Mouse (Mus musculus) adrenal gland, adult 8-10 months (tissue): ENCODE results near the gene Scn4b. TPM values are rescaled to one million over a fixed set of nuclear protein-coding genes. Genes with fewer than 3 reads are reported as not detected.
A peak's percentile ranks its signal among the peaks of the same experiment; 100 is the strongest.

ENCODE experiments used
- DNase-seq: peaks from one replicate; pipeline ENCODE4 v3.0.0; 2022
- total RNA-seq, 4 experiments: library from RNA; stranded (reverse); gene quantifications; 2 replicates each; pipeline ENCODE4 v1.2.4; 2022

The Scn4b gene
- 1 to 10 TPM; 1.2 to 1.7 (median 1.5) TPM for total RNA-seq

DNA sequence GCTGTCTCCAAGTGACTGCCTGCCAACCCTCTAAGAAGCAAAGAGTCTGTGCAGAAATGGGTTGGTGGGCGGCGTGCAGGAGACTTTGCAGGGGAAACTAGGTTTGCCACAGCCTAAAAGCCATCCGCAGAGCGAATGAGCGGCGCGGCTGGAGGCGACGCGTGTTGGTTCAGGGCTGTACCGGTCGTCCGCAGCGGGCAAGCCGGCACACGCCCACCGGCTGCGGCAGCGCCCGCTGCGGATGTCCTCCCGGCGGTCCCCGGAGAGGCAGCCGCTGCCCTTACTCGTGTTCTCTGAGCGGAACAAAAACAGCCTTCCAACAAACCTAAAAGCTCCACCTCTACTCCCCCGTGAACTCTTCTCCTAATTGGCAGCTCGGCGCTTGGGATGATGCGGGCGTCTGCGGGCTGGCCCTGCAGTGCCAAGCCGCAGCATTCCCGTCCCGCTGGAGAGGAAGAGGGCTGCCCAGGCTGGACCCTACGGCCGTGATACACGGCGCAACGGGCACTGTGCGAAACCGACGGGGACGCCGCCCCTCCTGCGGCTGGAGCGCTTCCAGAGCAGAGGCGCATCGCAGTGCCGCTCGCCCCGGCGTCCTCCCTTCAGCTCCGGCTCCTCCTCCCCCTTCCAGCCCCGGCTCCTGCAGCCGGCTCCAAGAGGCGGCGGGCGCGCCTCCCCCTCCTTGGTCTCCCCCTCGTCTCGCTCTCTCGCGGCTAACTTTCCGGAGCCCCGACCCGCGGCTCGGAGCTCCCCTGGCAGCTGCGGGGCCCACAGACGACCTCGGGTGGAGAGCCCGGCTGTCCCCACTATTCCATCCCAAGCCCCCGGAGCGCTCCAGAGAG is at the start of gene Scn4b:
TSS of gene Scn4b (plus strand) at position 205 of the 842 bp plus-strand sequence.
- no peak for DNase-seq

DNA sequence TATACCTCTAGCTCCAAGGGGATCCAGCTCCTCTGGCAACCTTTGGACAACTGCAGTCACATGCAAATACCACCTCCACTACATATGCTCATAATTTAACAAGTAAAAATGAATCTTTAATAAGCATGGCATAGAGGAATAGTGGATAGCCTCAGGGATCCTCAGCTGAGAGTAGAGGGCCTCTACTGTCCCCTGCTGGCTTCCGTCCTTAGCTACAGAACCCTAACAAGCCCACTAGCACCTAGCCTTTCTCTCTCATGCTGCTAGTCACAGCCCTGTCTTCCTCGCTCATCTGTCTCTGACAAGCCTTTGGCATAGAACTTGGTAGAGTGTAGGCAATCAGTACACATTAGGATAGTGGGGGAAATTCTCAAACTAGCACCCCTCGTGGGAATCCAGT is 47.4 kb upstream of the Scn4b start:
- DNase-seq, result no peak

DNA sequence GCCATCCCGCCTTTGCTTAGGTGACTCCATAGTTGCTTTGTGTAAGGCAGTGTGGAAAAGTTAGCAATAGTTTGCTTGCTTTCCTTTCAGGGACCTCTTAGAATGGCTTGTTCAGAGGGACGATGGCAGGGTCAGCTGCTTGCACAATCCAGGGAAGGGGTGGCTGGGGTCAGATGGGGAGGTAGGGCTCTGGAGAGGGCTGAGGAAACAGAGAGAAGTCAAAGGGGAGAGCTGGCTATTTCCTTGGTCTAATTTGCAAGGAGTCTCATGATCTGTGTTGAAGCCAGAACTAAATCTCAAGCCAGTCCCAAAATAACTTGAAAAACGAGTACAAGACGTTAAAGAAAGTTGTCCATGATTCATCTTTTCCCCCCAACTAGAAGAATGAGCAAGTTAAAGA is 45.6 kb upstream of the Scn4b start:
- peak; percentile 15 for DNase-seq

DNA sequence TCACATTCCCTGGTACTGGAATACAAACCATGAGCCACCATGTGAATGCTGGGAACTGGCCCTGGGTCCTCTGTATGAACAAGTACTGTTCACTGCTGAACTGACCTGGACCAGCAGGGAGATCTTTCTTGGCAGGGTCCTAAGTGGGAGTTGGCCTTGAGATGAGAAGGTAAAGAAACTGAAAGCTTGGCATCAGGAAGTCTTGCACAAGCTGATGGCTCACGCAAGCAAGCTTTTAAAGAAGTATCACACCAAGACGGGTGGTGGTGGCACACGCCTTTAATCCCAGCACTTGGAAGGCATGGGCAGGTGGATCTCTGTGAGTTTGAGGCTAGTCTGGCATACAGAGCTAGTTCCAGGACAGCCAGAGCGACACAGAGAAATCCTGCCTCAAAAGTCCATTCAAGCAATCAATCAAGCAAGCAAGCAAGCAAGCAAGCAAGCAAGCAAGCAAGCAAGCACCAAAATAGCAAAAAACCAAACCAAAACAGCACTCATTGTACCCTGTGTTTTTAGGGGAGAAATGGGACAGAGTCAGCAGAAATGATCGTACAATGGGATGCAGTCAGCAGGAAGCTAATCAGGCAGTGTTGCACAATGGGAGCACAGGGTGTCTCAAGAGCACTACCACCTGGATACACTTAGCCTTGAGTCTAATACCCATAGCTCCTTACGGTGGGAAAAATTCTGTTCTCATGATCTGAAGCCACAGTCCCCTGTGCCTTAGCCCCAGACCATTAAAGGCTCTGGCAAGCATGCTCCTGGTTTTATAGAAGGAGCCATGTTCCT is 42.9 kb upstream of the Scn4b start:
- DNase-seq, result no peak

DNA sequence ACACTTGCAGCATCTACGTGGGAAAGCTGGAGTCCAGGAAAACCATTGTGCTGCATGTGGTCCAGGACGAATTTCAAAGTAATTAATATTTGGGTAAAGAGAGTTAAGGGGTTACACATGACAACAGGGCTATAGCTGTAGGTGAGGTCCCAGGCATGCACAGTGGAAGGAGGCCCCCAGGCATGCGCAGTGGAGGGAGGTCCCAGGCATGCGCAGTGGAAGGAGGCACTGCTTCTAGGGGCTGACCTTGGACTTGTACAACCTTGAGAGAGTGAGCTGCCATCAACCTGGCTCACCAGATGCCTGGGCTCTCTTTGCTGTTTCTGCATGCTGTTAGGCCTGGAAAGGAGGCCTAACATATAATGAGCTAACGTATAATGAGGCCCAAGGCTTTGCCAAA is 40.3 kb upstream of the Scn4b start:
- DNase-seq, result no peak

DNA sequence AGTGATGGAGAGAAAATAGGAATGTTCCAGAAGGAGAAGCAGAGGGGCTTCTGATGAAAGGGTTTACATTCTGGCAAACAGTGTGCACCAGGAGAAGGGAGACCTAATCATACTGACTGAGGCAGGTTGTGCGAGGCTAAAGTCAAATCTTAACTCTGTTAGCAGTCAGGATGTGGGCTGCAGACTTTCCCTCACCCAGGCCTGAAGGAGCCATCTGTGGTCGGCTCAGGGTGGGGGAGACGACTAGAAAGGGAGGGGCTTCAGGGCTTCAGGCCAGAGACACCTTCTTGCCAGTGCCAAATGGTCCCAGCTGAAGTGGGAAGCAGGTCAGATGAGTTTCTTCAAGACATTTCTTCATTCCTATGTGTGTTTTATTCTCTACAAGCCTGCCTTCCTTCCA is 39.8 kb upstream of the Scn4b start:
- DNase-seq, result no peak

DNA sequence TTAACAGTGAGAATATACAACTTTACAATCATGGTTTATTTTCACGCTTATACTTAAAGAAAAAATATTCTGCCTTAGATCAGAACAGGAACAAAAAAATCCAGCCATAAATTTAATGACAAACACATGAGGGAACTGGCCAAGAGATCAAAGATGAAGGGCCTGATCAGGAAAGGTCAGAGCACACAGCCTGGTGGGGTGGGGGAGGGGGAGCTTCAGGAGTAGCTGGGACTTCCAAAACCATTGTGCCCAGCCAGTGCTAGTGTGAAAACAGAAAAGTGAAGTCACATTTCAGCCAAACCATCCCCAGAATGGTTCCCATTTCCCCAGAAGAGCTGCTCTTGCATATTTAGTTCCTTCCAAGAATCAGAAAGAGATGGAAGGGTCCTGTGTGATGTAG is 35.7 kb upstream of the Scn4b start:
- DNase-seq, result no peak

DNA sequence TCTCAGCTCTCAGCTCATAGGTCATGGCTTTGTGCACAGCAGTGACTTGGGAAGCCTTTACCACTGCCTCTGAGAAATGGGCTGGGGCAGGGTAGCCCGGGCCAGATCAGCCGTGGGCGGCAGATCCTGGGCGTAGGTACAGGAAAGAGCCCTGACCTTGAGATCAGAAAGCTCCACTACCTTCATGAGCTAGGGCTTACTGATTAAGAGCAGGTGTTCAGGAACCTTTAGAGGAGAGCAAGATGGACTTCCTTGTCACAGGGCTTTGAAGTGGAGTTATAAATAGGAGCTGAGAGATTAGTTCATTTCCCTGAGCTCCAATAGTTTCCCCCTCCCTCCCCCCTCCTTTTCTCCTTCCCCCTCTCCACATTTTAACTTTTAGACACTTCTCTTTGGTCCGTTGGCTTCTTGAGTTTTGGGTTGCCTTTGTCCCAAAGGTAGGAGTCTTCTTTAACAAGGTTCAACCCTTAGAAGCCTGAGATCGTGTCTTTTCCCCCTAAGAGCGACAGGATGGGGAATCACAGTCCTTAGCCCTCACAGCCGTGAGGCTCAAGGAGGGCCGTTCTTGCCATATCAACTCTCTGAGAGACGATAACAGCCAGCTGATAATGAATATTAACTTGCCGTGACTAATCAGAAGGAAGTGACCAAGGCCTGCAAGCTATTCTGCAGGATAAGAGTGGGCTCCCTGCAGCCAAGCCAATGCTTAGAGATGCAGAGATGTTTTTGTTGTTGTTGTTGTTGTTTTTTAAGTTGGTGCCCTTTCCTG is 34.8 kb upstream of the Scn4b start:
- DNase-seq, result no peak

DNA sequence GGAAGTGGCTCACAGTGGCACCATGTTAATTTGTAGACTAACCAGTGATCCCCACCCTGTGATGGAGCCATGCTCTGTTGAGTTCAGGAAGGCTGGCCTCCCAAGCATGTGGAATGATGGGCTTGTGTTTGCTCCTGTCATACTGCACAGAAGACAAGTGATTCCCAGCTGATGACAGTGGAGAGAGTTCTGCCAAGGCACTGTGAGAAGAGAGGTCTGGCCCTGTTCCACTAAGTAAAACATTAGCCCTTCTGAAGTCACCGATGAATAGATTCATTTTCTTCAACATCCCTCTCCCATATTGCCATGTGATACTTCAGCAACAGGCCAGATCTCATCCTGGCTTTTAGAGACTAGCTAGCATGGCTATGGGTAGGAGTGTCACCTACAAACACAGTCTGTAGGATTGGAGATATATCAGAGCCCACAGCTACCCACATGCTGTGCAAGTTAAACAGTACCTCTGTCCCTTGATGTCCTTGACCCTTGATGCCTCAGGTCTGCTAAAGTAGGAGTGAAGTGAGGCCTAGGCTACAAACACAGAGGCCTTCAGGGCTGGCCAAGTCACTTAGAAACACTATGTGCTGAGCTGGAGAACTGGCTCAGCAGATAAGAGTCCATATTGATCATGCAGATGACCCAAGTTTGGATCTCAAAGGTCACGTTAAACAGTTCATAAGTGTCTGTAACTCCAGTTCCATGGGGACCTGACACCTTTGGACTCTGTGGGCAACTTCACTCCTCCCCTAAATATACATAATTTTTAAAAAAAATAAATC is 32.4 kb upstream of the Scn4b start:
- no peak for DNase-seq

DNA sequence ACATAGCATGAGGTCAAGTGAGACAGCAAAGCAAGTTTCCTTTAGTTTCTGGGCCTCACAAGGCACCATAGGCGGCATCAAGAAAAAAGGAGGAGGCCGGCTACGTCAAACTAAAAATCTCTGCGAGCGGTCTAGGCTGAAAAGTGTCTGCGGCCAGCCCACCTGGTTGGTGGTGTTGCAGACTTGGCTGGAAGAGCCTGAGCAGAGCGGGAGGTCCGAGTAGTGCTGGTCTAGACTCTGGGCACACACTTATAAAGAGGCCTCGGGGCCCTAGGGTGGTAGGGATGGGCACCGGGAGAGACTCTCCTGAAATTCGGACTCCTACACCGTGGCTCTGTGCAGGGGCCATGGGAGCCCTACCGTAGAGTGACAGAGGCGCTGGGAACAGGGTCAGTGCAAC is 22.5 kb upstream of the Scn4b start:
- DNase-seq, result no peak

DNA sequence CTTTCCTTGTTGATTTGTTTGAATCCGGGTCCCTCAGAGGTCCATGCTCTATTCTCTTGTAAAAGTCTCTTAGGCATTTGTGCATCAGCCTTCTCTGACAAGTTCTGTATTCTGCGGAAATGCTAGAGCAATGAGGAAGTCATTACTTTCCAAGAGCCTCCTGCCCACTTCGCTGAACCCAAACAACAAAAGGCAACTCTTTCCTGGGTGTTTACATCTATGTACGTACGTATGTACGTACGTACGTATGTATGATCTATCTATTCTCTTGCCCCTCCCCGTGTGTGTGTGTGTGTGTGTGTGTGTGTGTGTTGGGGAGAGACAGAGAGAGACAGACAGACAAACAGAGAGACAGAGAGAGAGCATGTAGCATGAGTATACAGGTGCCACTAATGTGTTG is 21.4 kb upstream of the Scn4b start:
- DNase-seq, result no peak

DNA sequence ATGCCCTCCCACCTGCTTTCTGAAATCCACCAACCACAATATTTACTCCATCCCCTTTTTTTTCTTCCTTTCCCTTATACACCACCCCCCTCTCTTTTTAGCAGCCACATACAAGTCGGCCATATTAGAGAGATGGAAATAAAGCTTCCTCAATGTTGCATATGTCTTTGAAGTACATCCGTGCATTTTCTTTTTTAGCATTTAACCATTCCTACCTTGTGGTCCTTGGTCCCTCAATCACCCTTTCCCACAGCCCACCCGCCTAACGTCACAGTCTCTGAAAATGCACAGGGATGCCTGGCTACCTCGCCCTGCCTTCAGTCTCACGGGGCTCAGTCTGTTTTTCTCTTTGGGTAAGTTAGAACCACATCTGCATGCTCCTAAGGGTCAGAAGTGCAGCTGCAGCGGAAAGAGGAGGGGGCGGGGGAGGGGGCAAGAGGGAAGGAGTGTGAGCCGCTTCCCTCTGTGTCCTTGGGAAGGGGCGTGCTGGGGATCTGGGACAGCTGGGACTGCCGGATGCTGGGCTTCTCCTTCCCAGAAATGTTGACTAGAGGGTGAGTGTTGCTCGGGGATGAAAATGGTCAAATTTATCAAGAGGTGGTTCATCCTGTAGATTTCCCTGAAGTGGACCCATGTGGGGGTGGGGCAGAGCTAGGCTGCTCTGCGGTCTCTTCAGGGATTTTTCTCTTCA is 20.3 kb upstream of the Scn4b start, which contains the start of gene Scn2b:
TSS of gene Scn2b (plus strand) at position 42 of the 691 bp plus-strand sequence.
- DNase-seq, result no peak

DNA sequence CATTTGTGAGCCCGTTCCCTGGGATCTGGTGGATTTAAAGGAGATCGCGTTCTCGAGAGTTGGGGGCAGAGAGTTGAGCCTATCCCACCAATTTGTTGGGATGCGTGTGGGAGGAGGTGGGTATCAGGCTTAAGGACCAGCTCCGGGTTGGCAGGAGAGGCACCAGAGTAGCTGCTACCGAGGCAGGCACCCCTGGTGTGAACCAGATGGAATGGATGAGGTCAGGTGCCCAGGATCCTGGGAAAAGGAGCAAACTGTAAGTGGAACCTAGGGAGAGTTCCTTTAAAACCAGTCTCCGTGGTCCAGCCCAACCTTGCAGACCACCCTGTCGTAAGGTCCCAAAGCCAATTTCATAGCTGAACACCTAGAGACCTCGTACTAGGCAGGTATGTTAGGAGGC is 19.6 kb upstream of the Scn4b start:
- no peak for DNase-seq

DNA sequence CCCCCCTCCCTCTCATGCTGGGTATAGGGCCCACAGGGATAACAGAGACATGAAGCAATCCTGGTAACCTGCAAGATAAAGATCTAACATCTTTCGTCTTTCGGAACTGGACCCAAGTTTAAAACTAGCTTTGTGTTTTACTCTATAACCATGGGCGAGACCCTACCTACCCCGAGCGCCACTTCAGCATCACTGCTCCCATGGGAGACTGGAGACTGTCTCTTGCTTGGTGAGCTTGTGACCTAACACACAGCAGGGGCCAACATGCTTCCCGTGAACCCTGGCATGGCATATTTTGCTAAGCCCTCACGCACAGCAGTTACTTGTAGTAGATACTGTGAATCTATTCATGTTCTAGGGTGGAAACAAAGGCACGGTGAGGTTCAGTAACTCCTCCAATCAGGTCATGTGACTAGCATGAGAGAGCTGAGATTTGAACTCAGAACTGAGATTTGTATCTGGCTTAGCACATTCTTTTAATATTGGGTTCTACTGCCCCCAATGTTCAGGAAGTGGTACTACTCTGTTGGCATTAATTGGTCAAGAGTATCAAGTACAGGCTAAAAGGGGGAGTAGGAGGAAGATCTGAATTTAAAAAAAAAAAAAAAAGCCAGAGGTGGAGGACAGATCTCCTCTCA is 18.8 kb upstream of the Scn4b start:
- no peak for DNase-seq

DNA sequence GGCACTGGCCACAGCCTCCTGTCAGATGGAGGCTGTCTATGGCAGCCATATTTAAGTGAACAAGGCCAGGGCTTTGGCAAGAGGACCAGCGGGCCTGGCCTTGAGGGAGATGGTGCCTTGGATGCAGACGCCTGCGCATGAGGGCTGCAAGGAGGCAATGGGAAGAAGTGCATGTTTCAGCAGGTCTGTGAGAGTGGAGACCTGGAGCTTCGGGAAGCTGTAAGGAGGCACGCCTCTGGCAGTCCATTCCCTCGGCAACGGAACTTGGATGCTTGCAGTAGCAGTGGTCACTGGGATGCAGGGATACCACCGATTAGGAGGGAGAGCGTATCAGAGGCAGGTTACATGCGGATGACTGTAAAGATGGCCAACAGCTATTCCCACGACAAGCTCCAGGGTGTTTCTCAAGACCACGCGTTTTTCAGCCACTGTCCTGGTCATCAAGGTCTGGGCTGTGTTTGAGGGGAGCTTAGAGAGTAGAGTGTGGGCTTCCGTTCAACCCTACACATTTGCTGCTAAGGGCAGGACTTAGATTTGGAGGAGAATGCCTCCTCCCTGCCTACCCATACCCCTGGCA is 18.2 kb upstream of the Scn4b start:
- DNase-seq, result no peak

DNA sequence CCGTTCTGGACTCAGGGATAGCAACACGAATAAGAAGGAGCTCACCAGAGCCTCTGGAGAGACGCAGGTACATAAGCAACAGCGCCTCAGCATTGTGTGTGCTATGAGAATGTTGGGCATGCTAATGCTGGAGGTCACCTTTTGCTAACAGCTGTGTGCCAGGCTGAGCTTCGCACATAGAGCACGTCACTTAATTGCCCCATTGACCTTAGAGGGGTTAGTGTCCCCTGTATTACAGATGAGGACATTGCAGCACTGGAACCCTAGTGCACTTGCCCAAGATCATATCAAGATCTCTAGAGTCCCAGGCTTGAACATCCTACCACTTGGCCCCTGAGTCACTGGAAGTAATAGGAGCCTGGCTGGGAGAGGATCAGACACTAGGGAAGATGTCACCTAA is 17.6 kb upstream of the Scn4b start:
- DNase-seq, result no peak

DNA sequence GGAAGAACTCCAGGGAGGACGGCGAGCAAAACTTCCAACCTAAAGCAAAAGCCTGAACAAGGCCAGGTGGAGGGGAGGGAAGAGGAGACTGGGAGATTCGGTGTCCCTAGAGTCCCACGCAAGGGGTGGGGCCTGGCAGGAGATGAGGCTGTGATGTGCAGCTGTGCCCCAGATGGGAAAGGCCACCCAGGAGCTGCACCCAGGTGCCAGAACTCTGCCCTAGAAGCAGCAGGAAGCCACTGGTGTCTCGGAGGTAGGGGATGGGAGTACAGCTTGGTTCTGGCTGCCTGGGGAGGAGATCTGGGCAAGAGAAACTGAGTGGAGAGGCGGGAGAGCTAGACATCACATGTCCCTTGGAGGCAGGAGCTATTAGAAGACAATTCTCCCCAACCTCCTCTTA is 17.2 kb upstream of the Scn4b start:
- no peak for DNase-seq

DNA sequence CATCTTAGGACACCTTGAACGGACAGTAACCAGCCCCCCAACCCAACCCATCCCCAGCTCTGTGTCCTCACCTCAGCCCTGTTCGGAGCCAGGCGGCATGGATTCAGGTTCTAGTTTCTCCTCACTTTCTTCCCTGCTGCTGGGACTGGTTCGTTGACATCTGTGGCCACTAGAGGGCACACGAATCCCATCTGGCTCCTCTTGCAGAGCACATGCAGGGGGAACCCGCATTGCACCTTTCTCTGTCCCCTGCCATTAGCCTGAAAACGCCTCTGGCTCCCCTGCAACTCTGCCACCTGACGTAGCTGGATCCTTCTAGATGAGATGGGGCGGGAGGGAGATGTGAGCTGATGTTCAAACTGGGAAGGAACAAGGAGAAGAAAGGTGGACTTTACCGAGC is 16.4 kb upstream of the Scn4b start:
- DNase-seq, result no peak

DNA sequence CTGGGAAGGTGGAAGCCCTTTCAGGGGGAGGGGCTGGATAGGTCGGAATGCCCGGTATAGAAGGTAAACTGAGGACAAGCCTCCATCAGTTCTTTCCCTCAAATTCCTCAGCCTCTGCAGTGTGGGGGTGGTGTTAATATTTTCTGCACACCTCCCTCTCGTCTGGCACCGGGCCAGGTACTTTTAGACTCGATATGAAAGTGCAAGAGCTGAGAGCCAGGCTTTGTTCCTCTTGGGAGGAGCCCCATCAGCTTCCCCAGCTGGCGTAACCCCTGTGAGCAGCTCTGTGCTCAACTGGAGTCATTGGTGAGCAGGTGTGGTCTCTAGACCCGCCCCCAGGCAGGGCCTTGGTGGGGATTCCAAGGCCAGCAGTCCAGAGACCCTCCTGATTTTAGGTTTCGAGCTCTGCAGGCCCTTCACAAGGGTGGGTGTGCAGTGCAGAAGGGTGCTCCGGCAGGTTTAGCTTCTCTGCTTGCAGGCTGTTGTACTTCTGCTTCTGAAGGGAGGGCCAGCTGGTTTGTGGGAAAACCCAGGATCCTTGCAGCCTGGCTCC is 15.9 kb upstream of the Scn4b start:
- no peak for DNase-seq

DNA sequence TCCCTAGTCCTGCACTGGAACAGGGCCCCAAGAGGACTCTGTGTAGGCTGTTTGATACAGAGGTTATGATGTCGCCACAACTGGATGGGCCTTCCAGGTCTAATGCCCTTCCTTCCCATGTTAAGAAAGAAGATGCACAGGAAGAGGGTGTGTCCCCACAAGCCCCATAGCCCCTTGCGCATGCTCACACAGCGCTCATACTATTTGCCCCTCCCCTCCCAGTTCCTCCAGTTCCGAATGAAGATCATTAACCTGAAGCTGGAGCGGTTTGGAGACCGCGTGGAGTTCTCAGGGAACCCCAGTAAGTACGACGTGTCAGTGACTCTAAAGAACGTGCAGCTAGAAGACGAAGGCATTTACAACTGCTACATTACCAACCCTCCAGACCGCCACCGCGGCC is 13.0 kb upstream of the Scn4b start:
- DNase-seq, result no peak
